Mouse (Mus musculus) liver, embryonic 14.5 days (tissue): ENCODE measurements around the gene Lmx1b. TPM values are rescaled to one million over a fixed set of nuclear protein-coding genes. Genes with fewer than 3 reads are reported as not detected.

Source experiments
- ATAC-seq: fragments of 200-750 bp; cut with Nextera tagmentation; 2 replicates; pipeline ENCODE4 v1.8.0; 2017; ENCODE audit warnings: moderate number of reproducible peaks, mild to moderate bottlenecking, moderate library complexity; ENCODE audit not compliant: insufficient read depth
- DNase-seq, 3 experiments: peaks; one replicate each; pipeline ENCODE4 v3.0.0-alpha.2; 2012 to 2013; ENCODE audit warnings: low read depth in 3 of 3, low spot score in 3 of 3
- H3K27ac ChIP-seq: fragments of 300-500 bp; sonication (generic); 2 replicates; pipeline ENCODE4 v1.5.1; 2014; ENCODE audit warnings: moderate library complexity, mild to moderate bottlenecking, control low read depth, inconsistent platforms
- H3K27me3 ChIP-seq: fragments of 300-500 bp; sonication (generic); 2 replicates; pipeline ENCODE4 v1.6.1; 2014; ENCODE audit warnings: mild to moderate bottlenecking, low read length, moderate library complexity; ENCODE audit not compliant: control insufficient read depth, insufficient read depth
- H3K36me3 ChIP-seq: fragments of 300-500 bp; sonication (generic); replicated peaks from 2 replicates; pipeline ENCODE4 v1.6.1; 2014; ENCODE audit warnings: low read depth; ENCODE audit not compliant: control insufficient read depth, insufficient read depth
- H3K4me1 ChIP-seq, 2 experiments: fragments of 200-500 bp in 1 of 2; fragments of 300-500 bp in 1 of 2; sonication (generic) in 1 of 2; replicated peaks; 2 replicates each; pipeline ENCODE4 v1.6.1; 2012 to 2014; ENCODE audit warnings: antibody characterized with exemption in 1 of 2, inconsistent platforms in 1 of 2, low read length in 1 of 2; ENCODE audit not compliant: control insufficient read depth in 2 of 2, insufficient read depth in 2 of 2
- H3K4me2 ChIP-seq: fragments of 300-500 bp; sonication (generic); 2 replicates; pipeline ENCODE4 v1.6.1; 2014; ENCODE audit warnings: low read depth, mild to moderate bottlenecking, control low read depth, moderate library complexity
- H3K4me3 ChIP-seq, 2 experiments: fragments of 200-500 bp in 1 of 2; fragments of 300-500 bp in 1 of 2; sonication (generic) in 1 of 2; 2 replicates each; pipeline ENCODE4 v1.5.1; 2012 to 2014; ENCODE audit warnings: low read depth in 2 of 2, low read length in 2 of 2, mild to moderate bottlenecking in 2 of 2, control low read depth in 1 of 2, inconsistent platforms in 1 of 2, moderate library complexity in 1 of 2; ENCODE audit not compliant: insufficient read depth in 1 of 2
- H3K9ac ChIP-seq: fragments of 300-500 bp; sonication (generic); replicated peaks from 2 replicates; pipeline ENCODE4 v1.6.1; 2014; ENCODE audit warnings: mild to moderate bottlenecking, control low read depth, moderate library complexity
- H3K9me3 ChIP-seq: fragments of 300-500 bp; sonication (generic); 2 replicates; pipeline ENCODE4 v1.6.1; 2016; ENCODE audit warnings: low read length, mixed read lengths; ENCODE audit not compliant: control insufficient read depth
- CTCF ChIP-seq: IDR thresholded peaks from 2 replicates; pipeline ENCODE4 v1.5.1; 2016; ENCODE audit warnings: antibody characterized with exemption, low read depth, control low read depth
- EP300 ChIP-seq: IDR thresholded peaks from 2 replicates; pipeline ENCODE4 v1.6.1; 2016; ENCODE audit warnings: antibody characterized with exemption, low read depth
- WGBS: fragments of 180-500 bp; shearing (Covaris S2); extraction: QIAGEN DNeasy Blood & Tissue Kit; methylation state at CpG from one replicate; pipeline ENCODE4 v1.1.7; 2014; ENCODE audit not compliant: insufficient replicate concordance; 5-methylcytosine and 5-hydroxymethylcytosine counted together
- polyA plus RNA-seq, 2 experiments: library from polyadenylated mRNA; depleted of rRNA in 1 of 2; stranded (reverse) in 1 of 2; unstranded in 1 of 2; fragments of >200 nt; fragmentation: Nextera tagmentation in 1 of 2; extraction: Ambion mirVana in 1 of 2; gene quantifications; 2 replicates each; pipeline versions ENCODE4 v1.2.1 to v1.2.3; 2012 to 2014

The Lmx1b gene
- polyA plus RNA-seq, 2 experiments: 0.06 TPM; not detected in 1

GRCm38 (mm10) chr2:33552672-33553071 lies 87.6 kb downstream of the Lmx1b start:
- no peak for ATAC-seq
- no peak overlapping the region for H3K9ac ChIP-seq
- no peaks in the 10 kb centered on the region for H3K9me3 ChIP-seq
- H3K4me1 ChIP-seq: no peaks in the 10 kb centered on the region
- H3K4me3 ChIP-seq: no peak overlapping the region
- 38% methylated on average over 5 of the region's 5 CpGs for WGBS
- H3K27me3 ChIP-seq: no peaks in the 10 kb centered on the region
- TF ChIP-seq CTCF (peak; percentile 55), EP300 (no peak)
- DNase-seq: no peak
- no peaks in the 10 kb centered on the region for H3K36me3 ChIP-seq
- no peak overlapping the region for H3K27ac ChIP-seq
- no peak overlapping the region for H3K4me2 ChIP-seq

- no peaks in the 10 kb centered on the region for H3K36me3 ChIP-seq
- TF ChIP-seq CTCF: no peak
- TF ChIP-seq EP300: no peak
- no peak for DNase-seq
- 61% methylated on average over 2 of the region's 2 CpGs for WGBS
- H3K4me3 ChIP-seq: no peak overlapping the region
- no peak overlapping the region for H3K27ac ChIP-seq
- no peak for ATAC-seq
- peaks cover 31% of the 10 kb centered on the region for H3K27me3 ChIP-seq
- H3K4me2 ChIP-seq: no peak overlapping the region
- no peaks in the 10 kb centered on the region for H3K4me1 ChIP-seq
- H3K9me3 ChIP-seq: no peaks in the 10 kb centered on the region
- H3K9ac ChIP-seq: no peak overlapping the region
Observed at GRCm38 (mm10) chr2:33547595-33547994, 92.7 kb downstream of the Lmx1b start.

- H3K4me1 ChIP-seq: no peaks in the 10 kb centered on the region
- no peak overlapping the region for H3K9ac ChIP-seq
- no peak overlapping the region for H3K27ac ChIP-seq
- no peaks in the 10 kb centered on the region for H3K9me3 ChIP-seq
- no peak overlapping the region for H3K4me2 ChIP-seq
- DNase-seq (no peak), ATAC-seq (no peak)
- WGBS: 28% methylated on average over 6 of the region's 6 CpGs
- no peaks in the 10 kb centered on the region for H3K36me3 ChIP-seq
- H3K4me3 ChIP-seq: no peak overlapping the region
- peaks cover 31% of the 10 kb centered on the region for H3K27me3 ChIP-seq
- TF ChIP-seq EP300: no peak
- no peak for TF ChIP-seq CTCF
Observed at GRCm38 (mm10) chr2:33546879-33547278, 93.4 kb downstream of the Lmx1b start.

- Histone ChIP-seq H3K27me3 (peaks cover 31% of the 10 kb centered on the region), H3K36me3 (no peaks in the 10 kb centered on the region)
Observed at GRCm38 (mm10) chr2:33546051-33546450, 94.3 kb downstream of the Lmx1b start.

GRCm38 (mm10) chr2:33544781-33545566 lies 95.3 kb downstream of the Lmx1b start:
- peaks cover 31% of the 10 kb centered on the region for H3K27me3 ChIP-seq
- WGBS: 18% methylated on average over 16 of the region's 16 CpGs

More at GRCm38 (mm10) chr2:33546051-33546450, 94.3 kb downstream of the Lmx1b start:
- H3K9ac ChIP-seq: no peak overlapping the region
- TF ChIP-seq EP300: no peak
- no peak for TF ChIP-seq CTCF
- no peak overlapping the region for H3K4me2 ChIP-seq
- H3K4me1 ChIP-seq: no peaks in the 10 kb centered on the region
- no peak for ATAC-seq
- H3K27ac ChIP-seq: no peak overlapping the region
- DNase-seq: no peak
- 61% methylated on average over 5 of the region's 5 CpGs for WGBS
- no peaks in the 10 kb centered on the region for H3K9me3 ChIP-seq
- no peak overlapping the region for H3K4me3 ChIP-seq

More at GRCm38 (mm10) chr2:33544781-33545566, 95.3 kb downstream of the Lmx1b start:
- TF ChIP-seq EP300: no peak
- no peak for TF ChIP-seq CTCF
- Histone ChIP-seq H3K4me1 (no peaks in the 10 kb centered on the region), H3K4me3 (no peak overlapping the region), H3K9ac (no peak overlapping the region), H3K27ac (no peak overlapping the region), H3K9me3 (no peaks in the 10 kb centered on the region), H3K36me3 (no peaks in the 10 kb centered on the region), H3K4me2 (no peak overlapping the region)
- DNase-seq (no peak), ATAC-seq (no peak)
